Mouse (Mus musculus) midbrain, embryonic 12.5 days (tissue): Measurements from ENCODE around the gene Tmem135. TPM values are rescaled to one million over a fixed set of nuclear protein-coding genes. Genes with fewer than 3 reads are reported as not detected.

Experiments
- ATAC-seq: fragments of 200-750 bp; cut with Nextera tagmentation; 2 replicates; pipeline ENCODE4 v1.8.0; 2017; ENCODE audit warnings: low read depth, moderate TSS enrichment, moderate library complexity; ENCODE audit not compliant: low FRiP score
- H3K27ac ChIP-seq: fragments of 300-500 bp; sonication (generic); replicated peaks from 2 replicates; pipeline ENCODE4 v1.5.1; 2016; ENCODE audit warnings: mild to moderate bottlenecking
- H3K27me3 ChIP-seq: fragments of 300-500 bp; sonication (generic); 2 replicates; pipeline ENCODE4 v1.6.1; 2016; ENCODE audit warnings: mild to moderate bottlenecking
- H3K36me3 ChIP-seq: fragments of 300-500 bp; sonication (generic); 2 replicates; pipeline ENCODE4 v1.6.1; 2016
- H3K4me1 ChIP-seq: fragments of 300-500 bp; sonication (generic); 2 replicates; pipeline ENCODE4 v1.6.1; 2016
- H3K4me2 ChIP-seq: fragments of 300-500 bp; sonication (generic); replicated peaks from 2 replicates; pipeline ENCODE4 v1.6.1; 2016; ENCODE audit warnings: mild to moderate bottlenecking, moderate library complexity
- H3K4me3 ChIP-seq: fragments of 300-500 bp; sonication (generic); 2 replicates; pipeline ENCODE4 v1.5.1; 2016; ENCODE audit warnings: mild to moderate bottlenecking
- H3K9ac ChIP-seq: fragments of 300-500 bp; sonication (generic); replicated peaks from 2 replicates; pipeline ENCODE4 v1.6.1; 2016; ENCODE audit warnings: mild to moderate bottlenecking, moderate library complexity
- H3K9me3 ChIP-seq: fragments of 300-500 bp; sonication (generic); 2 replicates; pipeline ENCODE4 v1.6.1; 2016; ENCODE audit warnings: mild to moderate bottlenecking
- WGBS: fragments of 180-500 bp; shearing (Covaris S2); methylation state at CpG from one replicate; pipeline ENCODE4 v1.1.7; 2016; 5-methylcytosine and 5-hydroxymethylcytosine counted together
- polyA plus RNA-seq: library from polyadenylated mRNA; unstranded; fragments of >200 nt; fragmentation: Nextera tagmentation; extraction: Ambion mirVana; gene quantifications from 2 replicates; pipeline ENCODE4 v1.2.1, GENCODE M21; 2016

Tmem135 gene
- polyA plus RNA-seq, 1 experiment from 2014 or later: 19.1 TPM

- peaks cover 12% of the 10 kb centered on the region; the same call in 1 of the 2 replicates for H3K4me1 ChIP-seq
- H3K4me2 ChIP-seq: no peak overlapping the region
- peaks cover 5% of the 10 kb centered on the region for H3K27me3 ChIP-seq
- no peak overlapping the region for H3K4me3 ChIP-seq
- no peak overlapping the region for H3K9ac ChIP-seq
- H3K36me3 ChIP-seq: no peaks in the 10 kb centered on the region
- no peak for ATAC-seq
- 67% methylated on average over 8 of the region's 8 CpGs for WGBS
- H3K9me3 ChIP-seq: no peaks in the 10 kb centered on the region
- no peak overlapping the region for H3K27ac ChIP-seq
These were observed 7.6 kb downstream of the Tmem135 start for GRCm38 (mm10) chr7:89396386-89396785.

GRCm38 (mm10) chr7:89395399-89395798 lies 8.6 kb downstream of the Tmem135 start:
- ATAC-seq: no peak
- H3K27me3 ChIP-seq: no peaks in the 10 kb centered on the region; the same call in 1 of the 2 replicates
- no peak overlapping the region for H3K4me3 ChIP-seq
- H3K4me2 ChIP-seq: no peak overlapping the region
- 0 out of 2 replicates have a peak, but pooled peaks cover 2% of the 10 kb centered on the region for H3K4me1 ChIP-seq
- H3K36me3 ChIP-seq: no peaks in the 10 kb centered on the region
- H3K9me3 ChIP-seq: no peaks in the 10 kb centered on the region
- no peak overlapping the region for H3K9ac ChIP-seq
- no peak overlapping the region for H3K27ac ChIP-seq
- WGBS: 83% methylated on average over 1 of the region's 1 CpGs

- Histone ChIP-seq H3K4me3 (no peak overlapping the region), H3K4me1 (no peaks in the 10 kb centered on the region), H3K9ac (no peak overlapping the region), H3K36me3 (no peaks in the 10 kb centered on the region), H3K4me2 (no peak overlapping the region), H3K27me3 (no peaks in the 10 kb centered on the region), H3K27ac (no peak overlapping the region), H3K9me3 (no peaks in the 10 kb centered on the region)
- no peak for ATAC-seq
- 100% methylated on average over 1 of the region's 1 CpGs for WGBS
These were observed 11.2 kb downstream of the Tmem135 start for GRCm38 (mm10) chr7:89392825-89393224.

GRCm38 (mm10) chr7:89392388-89392787 lies 11.6 kb downstream of the Tmem135 start:
- Histone ChIP-seq H3K4me2 (no peak overlapping the region), H3K9me3 (no peaks in the 10 kb centered on the region), H3K27me3 (no peaks in the 10 kb centered on the region), H3K4me3 (no peak overlapping the region), H3K4me1 (no peaks in the 10 kb centered on the region), H3K36me3 (no peaks in the 10 kb centered on the region), H3K27ac (no peak overlapping the region), H3K9ac (no peak overlapping the region)
- no peak for ATAC-seq
- 74% methylated on average over 4 of the region's 4 CpGs for WGBS

- 87% methylated on average over 4 of the region's 4 CpGs for WGBS
- Histone ChIP-seq H3K9me3 (no peaks in the 10 kb centered on the region), H3K4me3 (no peak overlapping the region), H3K4me2 (no peak overlapping the region), H3K9ac (no peak overlapping the region), H3K36me3 (no peaks in the 10 kb centered on the region), H3K27me3 (no peaks in the 10 kb centered on the region), H3K4me1 (no peaks in the 10 kb centered on the region), H3K27ac (no peak overlapping the region)
- ATAC-seq: no peak
These were observed 12.2 kb downstream of the Tmem135 start for GRCm38 (mm10) chr7:89391831-89392230.

GRCm38 (mm10) chr7:89391281-89391680 lies 12.7 kb downstream of the Tmem135 start:
- Histone ChIP-seq H3K4me2 (no peak overlapping the region), H3K9me3 (no peaks in the 10 kb centered on the region), H3K36me3 (no peaks in the 10 kb centered on the region), H3K4me3 (no peak overlapping the region), H3K27me3 (no peaks in the 10 kb centered on the region), H3K9ac (no peak overlapping the region), H3K27ac (no peak overlapping the region), H3K4me1 (no peaks in the 10 kb centered on the region)
- WGBS: 89% methylated on average over 3 of the region's 3 CpGs
- no peak for ATAC-seq

- ATAC-seq: no peak
- Histone ChIP-seq H3K4me3 (no peak overlapping the region), H3K4me1 (no peaks in the 10 kb centered on the region), H3K27me3 (no peaks in the 10 kb centered on the region), H3K9ac (no peak overlapping the region), H3K27ac (no peak overlapping the region), H3K9me3 (no peaks in the 10 kb centered on the region), H3K4me2 (no peak overlapping the region), H3K36me3 (no peaks in the 10 kb centered on the region)
- 78% methylated on average over 2 of the region's 2 CpGs for WGBS
These were observed 13.4 kb downstream of the Tmem135 start for GRCm38 (mm10) chr7:89390660-89391059.

GRCm38 (mm10) chr7:89388981-89389380 lies 15.0 kb downstream of the Tmem135 start:
- Histone ChIP-seq H3K4me1 (no peaks in the 10 kb centered on the region), H3K9me3 (no peaks in the 10 kb centered on the region), H3K36me3 (no peaks in the 10 kb centered on the region), H3K9ac (no peak overlapping the region), H3K27me3 (no peaks in the 10 kb centered on the region), H3K27ac (no peak overlapping the region), H3K4me3 (no peak overlapping the region), H3K4me2 (no peak overlapping the region)
- ATAC-seq: no peak
- WGBS: 84% methylated on average over 3 of the region's 3 CpGs

- H3K4me3 ChIP-seq: no peak overlapping the region
- no peak for ATAC-seq
- H3K9ac ChIP-seq: no peak overlapping the region
- H3K27me3 ChIP-seq: no peaks in the 10 kb centered on the region
- H3K27ac ChIP-seq: no peak overlapping the region
- H3K9me3 ChIP-seq: no peaks in the 10 kb centered on the region
- H3K4me1 ChIP-seq: peaks cover 3% of the 10 kb centered on the region; the same call in 1 of the 2 replicates
- WGBS: 92% methylated on average over 3 of the region's 3 CpGs
- no peak overlapping the region for H3K4me2 ChIP-seq
- no peaks in the 10 kb centered on the region for H3K36me3 ChIP-seq
These were observed 21.1 kb downstream of the Tmem135 start for GRCm38 (mm10) chr7:89382892-89383291.

- no peak overlapping the region for H3K4me3 ChIP-seq
- H3K9ac ChIP-seq: no peak overlapping the region
- peaks cover 3% of the 10 kb centered on the region; the same call in 1 of the 2 replicates for H3K4me1 ChIP-seq
- H3K36me3 ChIP-seq: no peaks in the 10 kb centered on the region
- no peak for ATAC-seq
- no peaks in the 10 kb centered on the region for H3K9me3 ChIP-seq
- H3K27ac ChIP-seq: no peak overlapping the region
- H3K27me3 ChIP-seq: no peaks in the 10 kb centered on the region
- no peak overlapping the region for H3K4me2 ChIP-seq
- 53% methylated on average over 7 of the region's 7 CpGs for WGBS
These were observed 22.9 kb downstream of the Tmem135 start for GRCm38 (mm10) chr7:89380935-89381705.

GRCm38 (mm10) chr7:89371623-89372295 lies 32.3 kb downstream of the Tmem135 start:
- Histone ChIP-seq H3K27me3 (peaks cover 21% of the 10 kb centered on the region), H3K4me3 (no peak overlapping the region), H3K9ac (no peak overlapping the region), H3K4me1 (no peaks in the 10 kb centered on the region), H3K27ac (no peak overlapping the region), H3K4me2 (no peak overlapping the region), H3K9me3 (no peaks in the 10 kb centered on the region), H3K36me3 (no peaks in the 10 kb centered on the region)
- ATAC-seq: no peak
- 82% methylated on average over 6 of the region's 6 CpGs for WGBS

GRCm38 (mm10) chr7:89370917-89371316 lies 33.1 kb downstream of the Tmem135 start:
- Histone ChIP-seq H3K36me3 (no peaks in the 10 kb centered on the region), H3K9me3 (no peaks in the 10 kb centered on the region), H3K4me2 (no peak overlapping the region), H3K9ac (no peak overlapping the region), H3K4me3 (no peak overlapping the region), H3K27ac (no peak overlapping the region), H3K4me1 (no peaks in the 10 kb centered on the region), H3K27me3 (peaks cover 21% of the 10 kb centered on the region)
- 43% methylated on average over 1 of the region's 1 CpGs for WGBS
- no peak for ATAC-seq
